Mouse (Mus musculus): ENCODE results near the gene Zfp72. TPM values are rescaled to one million over a fixed set of nuclear protein-coding genes. Genes with fewer than 3 reads are reported as not detected.

Zfp72 gene
- 3.7 TPM in 2 replicates for polyA plus RNA-seq (2015; fragmentation: Nextera tagmentation; extraction: Ambion mirVana)

GRCm38 (mm10) chr13:74390371-74390990 lies at the start of gene Zfp72:
Gene Zfp72, minus strand, starts transcription at chr13:74390836.
- Histone ChIP-seq H3K36me3 (ENCODE audit: poor library complexity, severe bottlenecking) (no peaks in the 10 kb centered on the region), H3K4me3 (peak within 1 kb of the TSS; percentile 63), H3K27ac (no peak within 1 kb of the TSS), H3K27me3 (no peaks in the 10 kb centered on the region), H3K4me1 (peaks cover 5% of the 10 kb centered on the region; the same call in 1 of the 2 replicates), H3K4me2 (peak within 1 kb of the TSS; percentile 70), H3K9ac (peak within 1 kb of the TSS; percentile 63), H3K9me3 (replicated peaks) (no peaks in the 10 kb centered on the region)
- peak; percentile 95 for ATAC-seq
- WGBS, result 2% methylated on average over 14 of the region's 14 CpGs

GRCm38 (mm10) chr13:74439895-74440294 lies 49.3 kb upstream of the Zfp72 start:
- no peak for ATAC-seq
- Histone ChIP-seq H3K4me1 (no peaks in the 10 kb centered on the region), H3K27ac (no peak overlapping the region), H3K9me3 (replicated peaks) (peaks cover 35% of the 10 kb centered on the region), H3K36me3 (ENCODE audit: poor library complexity, severe bottlenecking) (peaks cover 22% of the 10 kb centered on the region), H3K27me3 (no peaks in the 10 kb centered on the region), H3K4me3 (no peak overlapping the region), H3K4me2 (0 out of 2 replicates have a peak overlapping the region, but pooled peaks have one; percentile 17), H3K9ac (no peak overlapping the region)
- 26% methylated on average over 19 of the region's 19 CpGs for WGBS

GRCm38 (mm10) chr13:74399298-74399839 lies 8.7 kb upstream of the Zfp72 start, which contains the start of gene Ftl1-ps1:
Gene Ftl1-ps1, plus strand, starts transcription at chr13:74399694.
- peaks cover 7% of the 10 kb centered on the region for H3K27me3 ChIP-seq
- H3K4me1 ChIP-seq, result no peaks in the 10 kb centered on the region
- H3K36me3 ChIP-seq (ENCODE audit: poor library complexity, severe bottlenecking), result no peaks in the 10 kb centered on the region
- H3K27ac ChIP-seq, result no peak within 1 kb of the TSS
- no peak within 1 kb of the TSS for H3K4me3 ChIP-seq
- no peaks in the 10 kb centered on the region for H3K9me3 ChIP-seq (replicated peaks)
- no peak for ATAC-seq
- no peak within 1 kb of the TSS for H3K9ac ChIP-seq
- peak within 1 kb of the TSS; percentile 29 for H3K4me2 ChIP-seq
- 11% methylated on average over 11 of the region's 11 CpGs for WGBS

GRCm38 (mm10) chr13:74391156-74391555 lies 520 bp upstream of the Zfp72 start:
- Histone ChIP-seq H3K27me3 (no peaks in the 10 kb centered on the region), H3K4me1 (peaks cover 5% of the 10 kb centered on the region; the same call in 1 of the 2 replicates), H3K36me3 (ENCODE audit: poor library complexity, severe bottlenecking) (no peaks in the 10 kb centered on the region), H3K4me3 (no peak overlapping the region), H3K9ac (no peak overlapping the region), H3K9me3 (replicated peaks) (no peaks in the 10 kb centered on the region), H3K27ac (no peak overlapping the region), H3K4me2 (no peak overlapping the region)
- peak; percentile 41 for ATAC-seq
- 79% methylated on average over 2 of the region's 2 CpGs for WGBS

GRCm38 (mm10) chr13:74389730-74390129 lies 906 bp downstream of the Zfp72 start:
- H3K36me3 ChIP-seq (ENCODE audit: poor library complexity, severe bottlenecking), result no peaks in the 10 kb centered on the region
- H3K9ac ChIP-seq, result no peak overlapping the region
- 78% methylated on average over 6 of the region's 6 CpGs for WGBS
- no peaks in the 10 kb centered on the region for H3K27me3 ChIP-seq
- H3K4me2 ChIP-seq, result peak overlapping the region; percentile 70
- no peak for ATAC-seq
- no peak overlapping the region for H3K27ac ChIP-seq
- H3K4me3 ChIP-seq, result peak overlapping the region; percentile 63
- H3K4me1 ChIP-seq, result peaks cover 5% of the 10 kb centered on the region; the same call in 1 of the 2 replicates
- no peaks in the 10 kb centered on the region for H3K9me3 ChIP-seq (replicated peaks)

GRCm38 (mm10) chr13:74382289-74382688 lies 8.3 kb downstream of the Zfp72 start:
- Histone ChIP-seq H3K4me3 (no peak overlapping the region), H3K9me3 (replicated peaks) (no peaks in the 10 kb centered on the region), H3K9ac (no peak overlapping the region), H3K27ac (no peak overlapping the region), H3K27me3 (0 out of 2 replicates have a peak, but pooled peaks cover 2% of the 10 kb centered on the region), H3K36me3 (ENCODE audit: poor library complexity, severe bottlenecking) (no peaks in the 10 kb centered on the region), H3K4me1 (peaks cover 16% of the 10 kb centered on the region), H3K4me2 (peak overlapping the region; percentile 23; the same call in 1 of the 2 replicates)
- ATAC-seq, result peak; percentile 38
- 21% methylated on average over 3 of the region's 3 CpGs for WGBS

- 0 out of 2 replicates have a peak, but pooled peaks cover 2% of the 10 kb centered on the region for H3K27me3 ChIP-seq
- peak overlapping the region; percentile 38; the same call in 1 of the 2 replicates for H3K9ac ChIP-seq
- WGBS, result 60% methylated on average over 10 of the region's 10 CpGs
- peak; percentile 67 for ATAC-seq
- H3K9me3 ChIP-seq (replicated peaks), result no peaks in the 10 kb centered on the region
- H3K4me2 ChIP-seq, result peak overlapping the region; percentile 23
- H3K36me3 ChIP-seq (ENCODE audit: poor library complexity, severe bottlenecking), result no peaks in the 10 kb centered on the region
- H3K27ac ChIP-seq, result no peak overlapping the region
- peaks cover 16% of the 10 kb centered on the region for H3K4me1 ChIP-seq
- H3K4me3 ChIP-seq, result no peak overlapping the region
Observed at GRCm38 (mm10) chr13:74381533-74382276, 8.9 kb downstream of the Zfp72 start.

GRCm38 (mm10) chr13:74363859-74364235 lies 26.8 kb downstream of the Zfp72 start, which contains the start of gene Lrrc14b:
Gene Lrrc14b, minus strand, starts transcription at chr13:74364005.
- Histone ChIP-seq H3K4me2 (no peak within 1 kb of the TSS), H3K27ac (no peak within 1 kb of the TSS), H3K9ac (no peak within 1 kb of the TSS), H3K36me3 (ENCODE audit: poor library complexity, severe bottlenecking) (peaks cover 42% of the 10 kb centered on the region), H3K4me3 (no peak within 1 kb of the TSS), H3K4me1 (no peaks in the 10 kb centered on the region), H3K27me3 (no peaks in the 10 kb centered on the region), H3K9me3 (replicated peaks) (no peaks in the 10 kb centered on the region)
- no peak for ATAC-seq
- WGBS, result 89% methylated on average over 8 of the region's 8 CpGs

- Histone ChIP-seq H3K27me3 (no peaks in the 10 kb centered on the region), H3K9ac (no peak overlapping the region), H3K9me3 (replicated peaks) (no peaks in the 10 kb centered on the region), H3K36me3 (ENCODE audit: poor library complexity, severe bottlenecking) (peaks cover 46% of the 10 kb centered on the region), H3K4me2 (no peak overlapping the region), H3K4me1 (no peaks in the 10 kb centered on the region), H3K27ac (no peak overlapping the region), H3K4me3 (no peak overlapping the region)
- WGBS, result 89% methylated on average over 13 of the region's 13 CpGs
- 0 out of 2 replicates have a peak, but pooled peaks have one; percentile 30 for ATAC-seq
Observed at GRCm38 (mm10) chr13:74363176-74363858, 27.3 kb downstream of the Zfp72 start.

- no peaks in the 10 kb centered on the region for H3K4me1 ChIP-seq
- 80% methylated on average over 2 of the region's 2 CpGs for WGBS
- H3K36me3 ChIP-seq (ENCODE audit: poor library complexity, severe bottlenecking), result peaks cover 55% of the 10 kb centered on the region
Observed at GRCm38 (mm10) chr13:74362218-74362617, 28.4 kb downstream of the Zfp72 start.

GRCm38 (mm10) chr13:74356491-74356890 lies 34.1 kb downstream of the Zfp72 start:
- Histone ChIP-seq H3K4me3 (no peak overlapping the region), H3K9me3 (replicated peaks) (no peaks in the 10 kb centered on the region), H3K9ac (no peak overlapping the region), H3K27me3 (no peaks in the 10 kb centered on the region), H3K36me3 (ENCODE audit: poor library complexity, severe bottlenecking) (peaks cover 66% of the 10 kb centered on the region), H3K4me2 (no peak overlapping the region), H3K4me1 (no peaks in the 10 kb centered on the region), H3K27ac (no peak overlapping the region)
- 96% methylated on average over 13 of the region's 13 CpGs for WGBS
- no peak for ATAC-seq

More at GRCm38 (mm10) chr13:74362218-74362617, 28.4 kb downstream of the Zfp72 start:
- no peaks in the 10 kb centered on the region for H3K27me3 ChIP-seq
- no peak overlapping the region for H3K27ac ChIP-seq
- no peak overlapping the region for H3K4me3 ChIP-seq
- no peak overlapping the region for H3K4me2 ChIP-seq
- no peaks in the 10 kb centered on the region for H3K9me3 ChIP-seq (replicated peaks)
- no peak overlapping the region for H3K9ac ChIP-seq
- no peak for ATAC-seq

Data from forebrain, embryonic 13.5 days (tissue).